Mouse (Mus musculus) cerebellum, adult 9-10 months (tissue): ENCODE measurements around the gene Gm4884.
"Not testable (repeated sequence)": the region's sequence is repeated elsewhere in the genome, so short reads cannot be mapped to it uniquely, and the experiment has no call there.

Experiments used
- DNase-seq: peaks from one replicate; pipeline ENCODE4 v3.0.0; 2022

Gm4884 gene

DNA sequence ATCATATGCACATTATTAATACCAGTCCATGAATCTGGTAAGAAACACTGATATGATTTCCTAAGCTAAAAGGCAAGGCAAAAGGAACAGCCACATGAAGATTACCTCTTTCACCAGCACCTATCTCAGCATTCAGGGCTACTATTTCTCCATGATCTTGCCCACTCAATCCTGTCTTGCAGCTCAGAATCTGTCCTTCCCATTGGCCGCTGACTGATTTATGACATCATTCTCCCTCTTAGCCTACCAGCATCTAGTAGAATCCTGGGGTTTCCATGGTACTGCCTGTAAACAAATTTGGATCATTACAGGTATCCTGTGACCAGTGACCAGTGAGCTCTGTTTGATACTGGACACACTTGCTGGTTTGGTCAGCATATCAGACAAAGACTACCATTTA is at the start of gene Gm4884:
Gm4884 (plus strand) TSS at position 301 of the 400 bp plus-strand sequence.
- not testable (repeated sequence) for DNase-seq

DNA sequence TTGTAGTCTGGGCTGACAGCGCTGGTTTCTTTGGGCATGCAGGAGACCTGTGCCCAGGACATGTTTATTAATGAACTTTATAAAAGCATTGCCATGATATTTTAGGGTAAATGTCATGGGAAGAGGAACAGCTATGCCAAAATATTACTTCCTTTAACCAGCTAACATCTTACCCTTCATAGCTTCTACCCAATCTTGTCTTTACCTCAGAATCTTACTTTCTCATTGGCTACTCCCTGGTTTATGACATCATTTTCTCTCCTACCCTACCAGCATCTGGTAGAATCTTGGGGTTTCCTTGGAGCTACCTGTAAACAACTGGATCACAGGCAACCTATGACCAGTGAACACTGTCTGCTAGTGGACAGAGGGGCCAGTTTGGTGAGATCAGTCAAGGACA is 45.3 kb upstream of the Gm4884 start, which contains the start of gene 4930433I11Rik:
4930433I11Rik (plus strand) TSS at position 301 of the 400 bp plus-strand sequence.
- DNase-seq: no peak

DNA sequence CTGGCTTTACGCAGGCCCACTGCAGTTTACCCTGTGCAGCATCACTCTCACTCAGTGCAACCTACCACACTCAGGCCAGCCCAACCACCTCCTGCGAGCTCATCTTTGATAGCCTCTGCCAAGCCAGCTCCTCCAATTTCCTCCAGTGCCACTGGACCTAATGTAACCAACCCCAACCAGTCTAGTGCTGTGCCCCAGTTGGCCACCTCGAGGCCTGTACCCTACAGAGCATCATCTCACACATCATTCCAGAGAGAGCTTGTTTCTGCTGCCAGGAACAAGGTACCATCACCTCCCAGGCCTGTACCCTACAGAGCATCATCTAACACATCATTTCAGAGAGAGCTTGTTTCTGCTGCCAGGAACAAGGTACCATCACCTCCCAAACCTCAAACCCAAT is 11.5 kb downstream of the Gm4884 start:
- DNase-seq: not testable (repeated sequence)
